In genomic region chr5:116822141-116822540, GRCm38 (mm10) we compare ENCODE assay signal across 13 mouse cellular contexts.
A peak's percentile ranks its signal among the peaks of the same experiment; 100 is the strongest.
DNase-seq lines count a peak whose midpoint lies in the region; ATAC-seq lines count a peak whose summit lies in the region.
"Had no signal": no experiment of that assay in that cellular context is flagged by ENCODE, and none has a peak within 500 bp of the region (broad histone marks: within the 10 kb centered on the region; RNA-seq: fewer than 3 reads in every experiment).

No protein-coding gene starts in this region.

- H3K27me3 ChIP-seq in megakaryocyte, embryonic 14.5 days (replicated peaks) = no peaks in the 10 kb centered on the region
- H3K27me3 ChIP-seq in hindbrain, embryonic 11.5 days (ENCODE audit: control insufficient read depth, insufficient read depth, low read length) = no peaks in the 10 kb centered on the region
- no peaks in the 10 kb centered on the region for H3K27me3 ChIP-seq in midbrain, embryonic 16.5 days (ENCODE audit: control insufficient read depth, insufficient read depth, low read depth, low read length)
- no peaks in the 10 kb centered on the region for H3K27me3 ChIP-seq in liver, embryonic 12.5 days (replicated peaks)
- H3K27me3 ChIP-seq: neural tube, embryonic 12.5 days had no signal

- no peak overlapping the region for H3K27ac ChIP-seq in hindbrain, embryonic 11.5 days (ENCODE audit: low read depth, low read length)
- H3K27ac ChIP-seq in midbrain, embryonic 16.5 days (ENCODE audit: low read length) = peak overlapping the region; percentile 76
- H3K27ac ChIP-seq in liver, embryonic 12.5 days = no peak overlapping the region
- H3K27ac ChIP-seq: kidney, postnatal 0 days; liver, embryonic 14.5 days; neural tube, embryonic 12.5 days had no signal

- peaks cover 62% of the 10 kb centered on the region for H3K9me3 ChIP-seq in megakaryocyte, embryonic 14.5 days
- H3K9me3 ChIP-seq in hindbrain, embryonic 11.5 days (ENCODE audit: control insufficient read depth, low read length) = no peaks in the 10 kb centered on the region
- H3K9me3 ChIP-seq in midbrain, embryonic 16.5 days (replicated peaks; ENCODE audit: control insufficient read depth, low read length, poor library complexity, severe bottlenecking) = no peaks in the 10 kb centered on the region
- H3K9me3 ChIP-seq in liver, embryonic 12.5 days (replicated peaks) = peaks cover 13% of the 10 kb centered on the region
- H3K9me3 ChIP-seq: neural tube, embryonic 12.5 days had no signal

- H3K4me2 ChIP-seq in hindbrain, embryonic 11.5 days (replicated peaks; ENCODE audit: low read depth, low read length) = no peak overlapping the region
- no peak overlapping the region for H3K4me2 ChIP-seq in midbrain, embryonic 16.5 days (ENCODE audit: low read length)
- H3K4me2 ChIP-seq in liver, embryonic 12.5 days = no peak overlapping the region
- H3K4me2 ChIP-seq: neural tube, embryonic 12.5 days had no signal

- ATAC-seq in megakaryocyte, adult 5-6 weeks (ENCODE audit: poor library complexity, severe bottlenecking) = no peak
- 0 out of 2 replicates have a peak, but pooled peaks have one; percentile 22 for ATAC-seq in hindbrain, embryonic 11.5 days (ENCODE audit: low FRiP score)
- ATAC-seq in midbrain, embryonic 16.5 days = peak; percentile 80
- no peak for ATAC-seq in liver, embryonic 12.5 days

- H3K4me1 ChIP-seq in megakaryocyte, embryonic 14.5 days = no peaks in the 10 kb centered on the region
- no peaks in the 10 kb centered on the region for H3K4me1 ChIP-seq in hindbrain, embryonic 11.5 days (replicated peaks; ENCODE audit: control insufficient read depth, insufficient read depth, low read length)
- H3K4me1 ChIP-seq in midbrain, embryonic 16.5 days (ENCODE audit: control insufficient read depth, insufficient read depth, low read length) = peaks cover 10% of the 10 kb centered on the region
- H3K4me1 ChIP-seq in liver, embryonic 12.5 days = no peaks in the 10 kb centered on the region
- H3K4me1 ChIP-seq: neural tube, embryonic 12.5 days had no signal

- no peaks in the 10 kb centered on the region for H3K36me3 ChIP-seq in megakaryocyte, embryonic 14.5 days (replicated peaks; ENCODE audit: low read length)
- no peaks in the 10 kb centered on the region for H3K36me3 ChIP-seq in hindbrain, embryonic 11.5 days (ENCODE audit: control insufficient read depth, insufficient read depth, low read length)
- no peaks in the 10 kb centered on the region for H3K36me3 ChIP-seq in midbrain, embryonic 16.5 days (ENCODE audit: control insufficient read depth, insufficient read depth, low read length)
- H3K36me3 ChIP-seq in liver, embryonic 12.5 days = no peaks in the 10 kb centered on the region
- H3K36me3 ChIP-seq: neural tube, embryonic 12.5 days had no signal

- 28% methylated on average over 14 of the region's 14 CpGs for WGBS in hindbrain, embryonic 11.5 days
- 15% methylated on average over 14 of the region's 14 CpGs for WGBS in midbrain, embryonic 16.5 days
- WGBS in liver, embryonic 12.5 days (ENCODE audit: insufficient replicate concordance) = 13% methylated on average over 14 of the region's 14 CpGs

- peak overlapping the region; percentile 57 for H3K4me3 ChIP-seq in megakaryocyte, embryonic 14.5 days (replicated peaks)
- no peak overlapping the region for H3K4me3 ChIP-seq in hindbrain, embryonic 11.5 days (ENCODE audit: low read depth, low read length)
- no peak overlapping the region for H3K4me3 ChIP-seq in midbrain, embryonic 16.5 days (ENCODE audit: low read depth, low read length)
- H3K4me3 ChIP-seq in liver, embryonic 12.5 days = no peak overlapping the region
- H3K4me3 ChIP-seq: neural tube, embryonic 12.5 days had no signal

- DNase-seq in cerebellum, postnatal 14 days = peak; percentile 61 to 73
- DNase-seq in hindbrain, embryonic 11.5 days (ENCODE audit: low spot score) = peak; percentile 24
- DNase-seq in adrenal gland, adult 18-20 months (ENCODE audit: low spot score in 2 of 2) = no peak
- DNase-seq: heart, adult 18-20 months; lung, postnatal 4 days; thymus, postnatal 4 days had no signal

- H3K9ac ChIP-seq in hindbrain, embryonic 11.5 days (ENCODE audit: low read depth, low read length) = no peak overlapping the region
- H3K9ac ChIP-seq in midbrain, embryonic 16.5 days (ENCODE audit: low read depth, low read length) = peak overlapping the region; percentile 28; the same call in 1 of the 2 replicates
- no peak overlapping the region for H3K9ac ChIP-seq in liver, embryonic 12.5 days
- H3K9ac ChIP-seq: liver, embryonic 14.5 days; neural tube, embryonic 12.5 days had no signal

Comparison
In these comparisons a context has a peak if more than half of its experiments do, and no peak if none do; other contexts are left out.
1. ATAC-seq: peak in hindbrain, embryonic 11.5 days (single experiment) and midbrain, embryonic 16.5 days (single experiment); none in megakaryocyte, adult 5-6 weeks (single experiment) and liver, embryonic 12.5 days (single experiment).
2. DNase-seq: peak in cerebellum, postnatal 14 days (2 of 2) and hindbrain, embryonic 11.5 days (single experiment); none in adrenal gland, adult 18-20 months (0 of 2).